Mouse (Mus musculus): ENCODE measurements around the gene Olfr749. TPM values are rescaled to one million over a fixed set of nuclear protein-coding genes. Genes with fewer than 3 reads are reported as not detected.
"Not testable (repeated sequence)": the region's sequence is repeated elsewhere in the genome, so short reads cannot be mapped to it uniquely, and the experiment has no call there.

Olfr749 gene
- polyA plus RNA-seq (2016; fragmentation: Nextera tagmentation; extraction: Ambion mirVana) = not detected in 2 replicates

DNA sequence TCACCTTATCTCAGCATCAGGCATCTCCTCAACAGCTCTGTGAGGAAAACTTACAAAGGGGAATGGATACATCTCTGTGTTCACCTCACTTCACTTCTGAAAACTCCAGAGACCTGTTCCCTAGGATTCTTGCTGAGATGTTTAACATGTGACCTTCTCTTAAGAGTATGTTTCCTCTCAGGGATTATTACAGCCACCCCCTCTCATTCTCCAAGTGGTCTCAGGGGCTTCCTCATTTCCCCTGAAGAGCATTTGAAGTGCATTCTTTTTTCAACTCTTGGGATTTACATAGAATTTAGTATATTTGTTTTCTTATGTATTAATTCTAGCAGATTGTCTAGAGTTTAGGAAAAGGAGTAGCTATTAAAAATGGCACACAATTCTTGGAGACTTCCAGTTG, at the start of gene Olfr749:
TSS of gene Olfr749 (minus strand) at position 101 of the 400 bp plus-strand sequence.
- no peaks in the 10 kb centered on the region for H3K27me3 ChIP-seq (replicated peaks; ENCODE audit: low read depth, poor library complexity, severe bottlenecking)
- no peaks in the 10 kb centered on the region for H3K36me3 ChIP-seq (replicated peaks)
- H3K4me3 ChIP-seq = no peak within 1 kb of the TSS
- DNase-seq (ENCODE audit: low spot score) = no peak
- no peaks in the 10 kb centered on the region for H3K9me3 ChIP-seq
- H3K27ac ChIP-seq (replicated peaks) = no peak within 1 kb of the TSS
- no peaks in the 10 kb centered on the region for H3K4me1 ChIP-seq

GRCm38 (mm10) chr14:50788157-50788556, 43.3 kb upstream of the Olfr749 start:
- no peaks in the 10 kb centered on the region for H3K27me3 ChIP-seq (replicated peaks; ENCODE audit: low read depth, poor library complexity, severe bottlenecking)
- H3K9me3 ChIP-seq = no peaks in the 10 kb centered on the region
- H3K36me3 ChIP-seq (replicated peaks) = no peaks in the 10 kb centered on the region
- H3K4me1 ChIP-seq = peaks cover 7% of the 10 kb centered on the region; the same call in 1 of the 2 replicates
- WGBS = 13% methylated on average over 2 of the region's 2 CpGs
- no peak overlapping the region for H3K4me3 ChIP-seq
- H3K27ac ChIP-seq (replicated peaks) = no peak overlapping the region
- no peak for DNase-seq (ENCODE audit: low spot score)

GRCm38 (mm10) chr14:50785251-50785637, 40.4 kb upstream of the Olfr749 start, which contains the start of gene Ttc5:
TSS of gene Ttc5 (minus strand) at chr14:50785519.
- WGBS = under 1% methylated on average over 21 of the region's 21 CpGs
- Histone ChIP-seq H3K36me3 (replicated peaks) (peaks cover 22% of the 10 kb centered on the region), H3K4me1 (peaks cover 7% of the 10 kb centered on the region; the same call in 1 of the 2 replicates), H3K4me3 (peak within 1 kb of the TSS; percentile 84), H3K9me3 (no peaks in the 10 kb centered on the region), H3K27ac (replicated peaks) (peak within 1 kb of the TSS; percentile 92), H3K27me3 (replicated peaks; ENCODE audit: low read depth, poor library complexity, severe bottlenecking) (no peaks in the 10 kb centered on the region)
- DNase-seq (ENCODE audit: low spot score) = peak; percentile 92

- DNase-seq (ENCODE audit: low spot score) = no peak
- Histone ChIP-seq H3K36me3 (replicated peaks) (peaks cover 28% of the 10 kb centered on the region), H3K9me3 (no peaks in the 10 kb centered on the region), H3K27me3 (replicated peaks; ENCODE audit: low read depth, poor library complexity, severe bottlenecking) (no peaks in the 10 kb centered on the region), H3K4me1 (peaks cover 7% of the 10 kb centered on the region; the same call in 1 of the 2 replicates), H3K4me3 (peak overlapping the region; percentile 84), H3K27ac (replicated peaks) (peak overlapping the region; percentile 92)
- 29% methylated on average over 16 of the region's 16 CpGs for WGBS
Observed at GRCm38 (mm10) chr14:50784391-50785250, 39.7 kb upstream of the Olfr749 start.

DNA sequence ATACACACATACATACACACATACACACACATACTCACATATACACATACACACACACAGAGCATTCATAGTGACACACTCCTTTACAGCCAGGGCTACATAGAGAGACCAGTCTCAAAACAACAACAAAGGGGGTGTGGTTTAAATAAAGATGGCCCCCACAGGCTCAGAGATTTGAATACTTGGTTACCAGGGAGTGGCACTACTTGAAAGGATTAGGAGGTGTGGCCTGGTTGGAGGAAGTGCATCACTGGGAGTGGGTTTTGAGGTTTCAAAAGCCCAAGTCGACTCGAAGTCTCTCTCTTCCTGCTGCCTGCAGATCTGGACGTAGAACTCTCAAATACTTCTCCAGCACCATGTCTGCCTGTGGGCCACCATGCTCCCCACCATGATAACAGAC, 37.3 kb upstream of the Olfr749 start:
- no peaks in the 10 kb centered on the region for H3K27me3 ChIP-seq (replicated peaks; ENCODE audit: low read depth, poor library complexity, severe bottlenecking)
- peaks cover 48% of the 10 kb centered on the region for H3K36me3 ChIP-seq (replicated peaks)
- no peak for DNase-seq (ENCODE audit: low spot score)
- 95% methylated on average over 3 of the region's 3 CpGs for WGBS
- H3K4me3 ChIP-seq = no peak overlapping the region
- peaks cover 7% of the 10 kb centered on the region; the same call in 1 of the 2 replicates for H3K4me1 ChIP-seq
- H3K27ac ChIP-seq (replicated peaks) = no peak overlapping the region
- no peaks in the 10 kb centered on the region for H3K9me3 ChIP-seq

DNA sequence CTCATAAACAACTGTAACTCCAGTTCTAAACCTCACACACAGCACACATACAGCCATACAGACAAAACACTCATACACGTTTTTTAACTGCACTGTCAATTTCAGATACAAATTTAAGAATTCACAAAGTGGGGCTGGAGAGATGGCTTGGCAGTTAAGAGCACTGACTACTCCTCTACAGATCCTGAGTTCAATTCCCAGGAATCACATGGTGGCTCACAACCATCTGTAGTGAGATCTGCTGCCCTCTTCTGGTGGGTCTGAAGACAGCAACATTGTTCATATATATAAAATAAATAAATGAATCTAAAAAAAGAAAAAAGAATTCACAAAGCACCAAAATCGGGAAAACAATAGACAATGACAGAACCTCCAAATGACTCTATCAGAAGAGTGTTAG, 26.4 kb upstream of the Olfr749 start:
- Histone ChIP-seq H3K27ac (replicated peaks) (no peak overlapping the region), H3K4me1 (no peaks in the 10 kb centered on the region), H3K36me3 (replicated peaks) (peaks cover 92% of the 10 kb centered on the region), H3K4me3 (no peak overlapping the region), H3K27me3 (replicated peaks; ENCODE audit: low read depth, poor library complexity, severe bottlenecking) (no peaks in the 10 kb centered on the region), H3K9me3 (no peaks in the 10 kb centered on the region)
- 86% methylated on average over 2 of the region's 2 CpGs for WGBS
- DNase-seq (ENCODE audit: low spot score) = no peak

- WGBS = 89% methylated on average over 6 of the region's 6 CpGs
- H3K9me3 ChIP-seq = no peaks in the 10 kb centered on the region
- no peak overlapping the region for H3K4me3 ChIP-seq
- no peaks in the 10 kb centered on the region for H3K27me3 ChIP-seq (replicated peaks; ENCODE audit: low read depth, poor library complexity, severe bottlenecking)
- H3K36me3 ChIP-seq (replicated peaks) = peaks cover 75% of the 10 kb centered on the region
- DNase-seq (ENCODE audit: low spot score) = no peak
- no peaks in the 10 kb centered on the region for H3K4me1 ChIP-seq
- no peak overlapping the region for H3K27ac ChIP-seq (replicated peaks)
Observed at GRCm38 (mm10) chr14:50765736-50766135, 20.8 kb upstream of the Olfr749 start.

GRCm38 (mm10) chr14:50758416-50759085, 13.7 kb upstream of the Olfr749 start:
- H3K4me3 ChIP-seq = no peak overlapping the region
- no peaks in the 10 kb centered on the region for H3K9me3 ChIP-seq
- H3K27me3 ChIP-seq (replicated peaks; ENCODE audit: low read depth, poor library complexity, severe bottlenecking) = no peaks in the 10 kb centered on the region
- no peak overlapping the region for H3K27ac ChIP-seq (replicated peaks)
- peaks cover 8% of the 10 kb centered on the region for H3K36me3 ChIP-seq (replicated peaks)
- 84% methylated on average over 5 of the region's 5 CpGs for WGBS
- DNase-seq (ENCODE audit: low spot score) = no peak
- H3K4me1 ChIP-seq = no peaks in the 10 kb centered on the region

GRCm38 (mm10) chr14:50741584-50741983, 3.3 kb downstream of the Olfr749 start:
- no peak for DNase-seq (ENCODE audit: low spot score)
- Histone ChIP-seq H3K4me1 (no peaks in the 10 kb centered on the region), H3K27me3 (replicated peaks; ENCODE audit: low read depth, poor library complexity, severe bottlenecking) (no peaks in the 10 kb centered on the region), H3K27ac (replicated peaks) (no peak overlapping the region), H3K4me3 (no peak overlapping the region), H3K36me3 (replicated peaks) (no peaks in the 10 kb centered on the region), H3K9me3 (no peaks in the 10 kb centered on the region)
- WGBS = 72% methylated on average over 2 of the region's 2 CpGs

DNA sequence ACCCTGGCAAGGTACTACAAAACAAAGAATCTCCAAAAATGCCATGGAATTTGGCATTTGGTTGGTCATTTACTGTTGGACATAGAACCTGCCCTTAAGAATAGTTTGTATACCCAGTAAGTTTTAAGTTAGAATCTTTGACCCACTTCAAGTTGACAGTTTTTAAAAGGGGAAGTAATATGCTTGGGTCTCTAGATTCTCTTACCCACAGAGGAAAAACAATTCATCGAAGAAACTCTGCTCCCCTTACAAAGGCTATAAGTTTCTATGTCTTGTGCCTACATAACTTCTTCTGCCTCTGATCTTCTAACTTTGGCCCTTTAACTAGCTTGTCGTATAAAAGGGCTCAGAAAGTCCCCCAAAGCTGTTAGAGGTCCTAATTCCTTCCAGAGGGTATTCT, 4.6 kb downstream of the Olfr749 start:
- WGBS = 69% methylated on average over 2 of the region's 2 CpGs
- H3K4me1 ChIP-seq = no peaks in the 10 kb centered on the region
- H3K36me3 ChIP-seq (replicated peaks) = no peaks in the 10 kb centered on the region
- no peaks in the 10 kb centered on the region for H3K9me3 ChIP-seq
- no peak overlapping the region for H3K4me3 ChIP-seq
- no peaks in the 10 kb centered on the region for H3K27me3 ChIP-seq (replicated peaks; ENCODE audit: low read depth, poor library complexity, severe bottlenecking)
- H3K27ac ChIP-seq (replicated peaks) = no peak overlapping the region
- DNase-seq (ENCODE audit: low spot score) = no peak

- not testable (repeated sequence) for H3K9me3 ChIP-seq; H3K27me3 ChIP-seq (replicated peaks; ENCODE audit: low read depth, poor library complexity, severe bottlenecking); H3K4me1 ChIP-seq; H3K4me3 ChIP-seq; DNase-seq (ENCODE audit: low spot score); H3K36me3 ChIP-seq (replicated peaks); H3K27ac ChIP-seq (replicated peaks)
- 85% methylated on average over 4 of the region's 4 CpGs for WGBS
Observed at GRCm38 (mm10) chr14:50722371-50722770, 22.5 kb downstream of the Olfr749 start.

- WGBS = 91% methylated on average over 15 of the region's 15 CpGs
- not testable (repeated sequence) for H3K36me3 ChIP-seq (replicated peaks); H3K27me3 ChIP-seq (replicated peaks; ENCODE audit: low read depth, poor library complexity, severe bottlenecking); H3K9me3 ChIP-seq; H3K27ac ChIP-seq (replicated peaks); H3K4me1 ChIP-seq; H3K4me3 ChIP-seq
- peak; percentile 9 for DNase-seq (ENCODE audit: low spot score)
Observed at GRCm38 (mm10) chr14:50719875-50720274, 25.0 kb downstream of the Olfr749 start.

- WGBS = 74% methylated on average over 1 of the region's 1 CpGs
- no peaks in the 10 kb centered on the region for H3K27me3 ChIP-seq (replicated peaks; ENCODE audit: low read depth, poor library complexity, severe bottlenecking)
- no peak for DNase-seq (ENCODE audit: low spot score)
- no peaks in the 10 kb centered on the region for H3K9me3 ChIP-seq
- no peaks in the 10 kb centered on the region for H3K4me1 ChIP-seq
- no peak within 1 kb of the TSS for H3K4me3 ChIP-seq
- H3K27ac ChIP-seq (replicated peaks) = no peak within 1 kb of the TSS
- H3K36me3 ChIP-seq (replicated peaks) = no peaks in the 10 kb centered on the region
Observed at GRCm38 (mm10) chr14:50707073-50707472, 37.8 kb downstream of the Olfr749 start, which contains the start of gene Olfr748. TSS of gene Olfr748 (plus strand) at chr14:50707373.

Data from embryonic facial prominence, embryonic 10.5 days (tissue).